Mouse (Mus musculus): ENCODE data around the gene Atp13a4. TPM values are rescaled to one million over a fixed set of nuclear protein-coding genes. Genes with fewer than 3 reads are reported as not detected.

Gene Atp13a4
- polyA plus RNA-seq (2012; ENCODE audit: insufficient read depth, insufficient read length, low replicate concordance, missing spikeins) = not detected in 2 replicates

DNA sequence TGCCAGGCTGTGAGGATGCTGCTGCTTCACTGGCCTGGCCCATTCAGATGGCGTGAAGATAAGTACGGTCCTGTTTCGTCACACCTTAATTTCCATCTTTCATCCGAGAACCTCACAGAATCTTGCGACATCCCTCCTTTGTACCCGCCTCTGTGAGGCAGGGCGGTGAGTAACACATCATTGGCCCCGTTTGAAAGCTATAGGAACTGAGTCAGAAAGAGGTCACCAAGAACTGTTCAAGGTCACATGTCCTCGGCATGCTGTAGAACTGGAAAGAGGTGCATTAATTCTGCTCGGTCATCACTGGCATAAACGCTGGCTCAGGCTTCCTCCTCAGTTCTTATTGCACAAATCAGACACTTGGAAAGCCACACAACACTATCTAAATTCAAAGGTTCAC lies at the start of gene Atp13a4:
TSS of gene Atp13a4 (minus strand) at position 36 of the 400 bp plus-strand sequence.
- WGBS = 86% methylated on average over 11 of the region's 11 CpGs
- Histone ChIP-seq H3K4me3 (ENCODE audit: insufficient read depth, low read depth, low read length) (no peak within 1 kb of the TSS), H3K4me1 (ENCODE audit: control insufficient read depth, insufficient read depth, low read length) (no peaks in the 10 kb centered on the region), H3K27ac (ENCODE audit: insufficient read depth, low read depth, low read length) (no peak within 1 kb of the TSS)
- no peak for TF ChIP-seq POLR2A (IDR thresholded peaks at IDR 0.05; ENCODE audit: insufficient read depth, low read depth, low read length)
- TF ChIP-seq CTCF (IDR thresholded peaks at IDR 0.05; ENCODE audit: insufficient read depth, low read depth, low read length) = no peak

DNA sequence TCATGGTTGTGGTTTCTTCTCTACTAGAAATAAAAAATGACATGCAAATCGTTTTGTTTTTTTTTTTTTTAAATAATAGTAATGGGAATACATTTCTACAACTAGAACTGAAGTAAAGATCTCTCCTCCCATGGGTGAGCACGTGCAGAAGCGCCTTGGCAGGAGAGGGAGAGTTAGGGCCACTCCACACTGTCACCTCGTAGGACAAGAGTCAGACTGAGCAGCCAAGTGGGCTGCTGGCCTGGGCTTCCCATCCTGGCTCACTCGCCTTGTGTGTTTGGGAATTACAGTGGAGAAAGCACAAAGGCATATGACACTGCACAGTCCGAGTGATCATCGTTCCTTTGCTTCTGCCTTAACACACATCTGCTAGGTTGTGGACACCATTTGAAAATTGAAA lies 47.5 kb upstream of the Atp13a4 start:
- Histone ChIP-seq H3K4me3 (ENCODE audit: insufficient read depth, low read depth, low read length) (no peak overlapping the region), H3K4me1 (ENCODE audit: control insufficient read depth, insufficient read depth, low read length) (no peaks in the 10 kb centered on the region), H3K27ac (ENCODE audit: insufficient read depth, low read depth, low read length) (no peak overlapping the region)
- TF ChIP-seq POLR2A (IDR thresholded peaks at IDR 0.05; ENCODE audit: insufficient read depth, low read depth, low read length) (no peak), CTCF (IDR thresholded peaks at IDR 0.05; ENCODE audit: insufficient read depth, low read depth, low read length) (no peak)
- WGBS = 78% methylated on average over 7 of the region's 7 CpGs

DNA sequence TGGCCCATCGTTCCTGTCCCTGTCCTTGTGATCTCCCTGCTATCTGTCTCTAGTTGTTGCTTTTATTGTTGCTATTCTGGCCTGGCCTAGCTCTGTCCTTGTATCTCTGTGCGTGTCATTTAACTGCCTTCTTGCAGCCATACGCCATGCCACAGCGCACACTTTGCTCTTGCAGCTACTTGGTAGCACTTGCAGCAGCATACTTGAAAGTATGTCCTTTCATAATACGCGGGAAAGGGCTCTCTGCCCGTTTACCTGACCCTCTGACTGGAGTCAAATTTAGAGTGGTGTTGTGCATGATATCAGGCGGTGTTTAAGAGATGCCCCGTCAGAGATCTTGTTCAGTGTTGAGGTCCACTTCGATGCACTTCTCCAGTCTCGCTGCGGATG lies 35.1 kb upstream of the Atp13a4 start:
- H3K4me3 ChIP-seq (ENCODE audit: insufficient read depth, low read depth, low read length) = peak overlapping the region; percentile 99
- peaks cover 3% of the 10 kb centered on the region; the same call in 1 of the 2 replicates for H3K4me1 ChIP-seq (ENCODE audit: control insufficient read depth, insufficient read depth, low read length)
- WGBS = 6% methylated on average over 12 of the region's 12 CpGs
- TF ChIP-seq CTCF (IDR thresholded peaks at IDR 0.05; ENCODE audit: insufficient read depth, low read depth, low read length) (no peak), POLR2A (IDR thresholded peaks at IDR 0.05; ENCODE audit: insufficient read depth, low read depth, low read length) (no peak)
- H3K27ac ChIP-seq (ENCODE audit: insufficient read depth, low read depth, low read length) = no peak overlapping the region

DNA sequence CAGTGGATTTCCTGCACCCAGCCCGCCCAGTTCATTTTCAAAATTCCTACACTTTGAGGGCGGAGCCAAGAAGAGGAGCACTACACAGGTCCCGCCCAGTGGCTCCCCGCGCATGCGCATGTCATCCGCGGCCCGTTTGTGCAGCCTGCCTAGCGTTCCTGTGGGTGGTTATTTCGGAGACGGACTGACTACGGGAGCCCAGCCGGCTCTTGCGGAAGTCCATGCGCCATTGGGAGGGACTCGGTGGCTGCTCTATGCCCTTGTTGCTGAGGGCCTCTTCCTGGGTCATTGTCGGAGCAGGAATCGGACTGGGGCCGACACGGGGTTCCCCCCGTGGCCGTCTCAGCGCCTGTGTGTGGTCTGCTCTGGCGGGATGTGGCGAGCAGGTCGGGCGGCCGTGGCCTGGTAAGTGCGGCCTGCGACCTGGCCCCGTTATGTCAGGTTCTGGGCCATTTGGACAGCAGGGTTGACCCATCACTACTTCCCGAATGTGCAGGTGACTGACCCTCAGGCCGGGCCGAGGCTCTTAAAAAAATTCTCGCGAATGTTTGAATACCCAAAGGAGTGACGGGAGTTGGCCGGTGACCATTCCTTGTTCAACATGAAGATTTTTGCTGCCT lies 34.6 kb upstream of the Atp13a4 start, which contains the start of gene Opa1:
TSS of gene Opa1 (plus strand) at position 168 of the 620 bp plus-strand sequence.
- Histone ChIP-seq H3K4me3 (ENCODE audit: insufficient read depth, low read depth, low read length) (peak within 1 kb of the TSS; percentile 99), H3K27ac (ENCODE audit: insufficient read depth, low read depth, low read length) (no peak within 1 kb of the TSS), H3K4me1 (ENCODE audit: control insufficient read depth, insufficient read depth, low read length) (peaks cover 3% of the 10 kb centered on the region; the same call in 1 of the 2 replicates)
- TF ChIP-seq CTCF (IDR thresholded peaks at IDR 0.05; ENCODE audit: insufficient read depth, low read depth, low read length) = no peak
- TF ChIP-seq POLR2A (IDR thresholded peaks at IDR 0.05; ENCODE audit: insufficient read depth, low read depth, low read length) = peak; percentile 62
- under 1% methylated on average over 39 of the region's 39 CpGs for WGBS

GRCm38 (mm10) chr16:29575620-29576019 lies 31.0 kb upstream of the Atp13a4 start:
- WGBS = 6% methylated on average over 5 of the region's 5 CpGs
- TF ChIP-seq POLR2A (IDR thresholded peaks at IDR 0.05; ENCODE audit: insufficient read depth, low read depth, low read length) (no peak), CTCF (IDR thresholded peaks at IDR 0.05; ENCODE audit: insufficient read depth, low read depth, low read length) (no peak)
- Histone ChIP-seq H3K4me3 (ENCODE audit: insufficient read depth, low read depth, low read length) (no peak overlapping the region), H3K27ac (ENCODE audit: insufficient read depth, low read depth, low read length) (no peak overlapping the region), H3K4me1 (ENCODE audit: control insufficient read depth, insufficient read depth, low read length) (peaks cover 3% of the 10 kb centered on the region; the same call in 1 of the 2 replicates)

GRCm38 (mm10) chr16:29574013-29574412 lies 29.3 kb upstream of the Atp13a4 start:
- TF ChIP-seq POLR2A (IDR thresholded peaks at IDR 0.05; ENCODE audit: insufficient read depth, low read depth, low read length) (no peak), CTCF (IDR thresholded peaks at IDR 0.05; ENCODE audit: insufficient read depth, low read depth, low read length) (no peak)
- H3K4me3 ChIP-seq (ENCODE audit: insufficient read depth, low read depth, low read length) = no peak overlapping the region
- WGBS = 77% methylated on average over 4 of the region's 4 CpGs
- H3K27ac ChIP-seq (ENCODE audit: insufficient read depth, low read depth, low read length) = no peak overlapping the region
- H3K4me1 ChIP-seq (ENCODE audit: control insufficient read depth, insufficient read depth, low read length) = no peaks in the 10 kb centered on the region

DNA sequence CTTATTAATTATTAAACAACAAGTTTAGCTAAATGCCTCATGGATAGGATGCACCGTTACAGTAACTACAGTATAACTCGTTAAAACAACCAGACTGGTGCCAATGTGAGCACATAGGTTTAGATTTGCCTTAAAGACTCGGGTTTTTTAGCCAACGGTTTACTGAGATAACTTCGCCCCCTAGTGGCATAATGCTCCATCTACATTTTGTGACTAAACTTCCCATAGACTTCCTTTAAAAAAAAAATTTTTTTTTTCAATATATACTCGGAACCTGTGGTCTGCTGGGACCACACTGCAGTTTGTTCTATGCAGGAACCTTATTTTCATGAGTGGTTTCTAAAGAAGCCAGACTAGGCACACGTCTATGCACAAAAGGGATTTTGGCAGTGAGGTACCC lies 16.2 kb upstream of the Atp13a4 start:
- no peak overlapping the region for H3K27ac ChIP-seq (ENCODE audit: insufficient read depth, low read depth, low read length)
- no peak overlapping the region for H3K4me3 ChIP-seq (ENCODE audit: insufficient read depth, low read depth, low read length)
- WGBS = 5% methylated on average over 7 of the region's 7 CpGs
- no peak for TF ChIP-seq CTCF (IDR thresholded peaks at IDR 0.05; ENCODE audit: insufficient read depth, low read depth, low read length)
- TF ChIP-seq POLR2A (IDR thresholded peaks at IDR 0.05; ENCODE audit: insufficient read depth, low read depth, low read length) = no peak
- H3K4me1 ChIP-seq (ENCODE audit: control insufficient read depth, insufficient read depth, low read length) = no peaks in the 10 kb centered on the region

DNA sequence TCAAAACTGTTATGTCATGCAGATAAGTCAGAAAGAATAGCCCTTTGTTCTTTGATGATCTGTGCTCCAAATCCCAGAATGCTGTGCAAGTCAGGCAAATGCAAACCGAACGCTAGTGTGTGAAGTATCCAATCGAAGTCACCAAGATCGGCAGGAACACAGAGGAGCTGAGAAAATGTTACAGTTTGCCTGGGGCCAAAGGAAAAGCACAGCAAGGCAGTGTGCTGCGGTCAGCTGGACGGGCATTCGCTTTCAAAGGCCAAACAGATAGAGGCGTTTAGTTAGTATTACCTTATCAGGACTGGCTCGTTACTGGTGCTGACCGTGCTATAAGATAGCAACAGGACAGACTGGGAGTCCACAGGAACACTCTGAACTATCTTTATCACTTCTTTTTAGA lies 15.8 kb upstream of the Atp13a4 start:
- WGBS = 29% methylated on average over 10 of the region's 10 CpGs
- Histone ChIP-seq H3K27ac (ENCODE audit: insufficient read depth, low read depth, low read length) (no peak overlapping the region), H3K4me1 (ENCODE audit: control insufficient read depth, insufficient read depth, low read length) (no peaks in the 10 kb centered on the region), H3K4me3 (ENCODE audit: insufficient read depth, low read depth, low read length) (no peak overlapping the region)
- TF ChIP-seq POLR2A (IDR thresholded peaks at IDR 0.05; ENCODE audit: insufficient read depth, low read depth, low read length) = no peak
- no peak for TF ChIP-seq CTCF (IDR thresholded peaks at IDR 0.05; ENCODE audit: insufficient read depth, low read depth, low read length)

GRCm38 (mm10) chr16:29559667-29560066 lies 15.0 kb upstream of the Atp13a4 start:
- H3K4me3 ChIP-seq (ENCODE audit: insufficient read depth, low read depth, low read length) = no peak overlapping the region
- no peak for TF ChIP-seq CTCF (IDR thresholded peaks at IDR 0.05; ENCODE audit: insufficient read depth, low read depth, low read length)
- no peak for TF ChIP-seq POLR2A (IDR thresholded peaks at IDR 0.05; ENCODE audit: insufficient read depth, low read depth, low read length)
- H3K4me1 ChIP-seq (ENCODE audit: control insufficient read depth, insufficient read depth, low read length) = no peaks in the 10 kb centered on the region
- 89% methylated on average over 5 of the region's 5 CpGs for WGBS
- H3K27ac ChIP-seq (ENCODE audit: insufficient read depth, low read depth, low read length) = no peak overlapping the region
